8 mouse cellular contexts compared by ENCODE assay signal in the genomic region with DNA sequence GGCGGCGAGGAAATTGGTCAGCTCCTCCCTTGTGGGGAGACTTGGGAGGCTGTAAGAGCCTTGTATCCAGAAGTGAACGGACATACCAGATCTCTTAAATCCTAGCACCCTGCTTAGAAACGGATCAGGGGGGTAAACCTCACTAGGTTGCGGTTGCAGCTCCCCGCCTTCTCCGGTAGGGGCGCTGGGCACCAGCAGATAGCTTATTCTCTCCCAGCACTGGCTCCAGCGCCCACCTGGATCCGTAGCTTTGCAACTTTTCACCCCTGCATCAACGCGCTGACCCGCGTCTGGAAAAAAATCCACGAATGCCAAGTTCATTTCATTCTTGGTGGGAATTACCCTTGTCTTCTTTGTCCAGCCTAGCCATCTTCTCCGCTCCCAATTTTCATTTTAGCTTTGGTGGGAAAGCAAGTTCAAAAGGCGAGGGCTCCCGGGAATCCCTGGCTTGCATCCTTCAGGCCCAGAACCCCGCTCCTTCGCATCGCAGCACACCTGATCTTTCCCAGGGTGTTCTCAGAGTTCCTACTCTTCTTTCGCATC. TPM values are rescaled to one million over a fixed set of nuclear protein-coding genes. Genes with fewer than 3 reads are reported as not detected.
DNase-seq lines count a peak whose midpoint lies in the region; ATAC-seq lines count a peak whose summit lies in the region.

No protein-coding gene starts in this region.

- peak overlapping the region; percentile 60 for H3K4me3 ChIP-seq in heart, embryonic 13.5 days
- peak overlapping the region; percentile 59 for H3K4me3 ChIP-seq in kidney, embryonic 16.5 days (ENCODE audit: low read length)
- peak overlapping the region; percentile 52 for H3K4me3 ChIP-seq in limb, embryonic 15.5 days

- peak overlapping the region; percentile 95 for H3K4me2 ChIP-seq in heart, embryonic 13.5 days
- H3K4me2 ChIP-seq in kidney, embryonic 16.5 days (replicated peaks; ENCODE audit: low read depth, low read length), result peak overlapping the region; percentile 97
- peak overlapping the region; percentile 98 for H3K4me2 ChIP-seq in limb, embryonic 15.5 days

- peak; percentile 21 for DNase-seq in cerebellum, adult 8-10 months
- no peak for DNase-seq in cerebellum, adult 9-10 months
- DNase-seq in embryo, embryonic 11 days, result peak; percentile 85
- DNase-seq in ovary, postnatal 14 days (ENCODE audit: low spot score), result peak; percentile 46

- ATAC-seq in heart, embryonic 13.5 days (ENCODE audit: extremely low read depth, insufficient number of reproducible peaks, low FRiP score, low TSS enrichment), result no peak
- ATAC-seq in kidney, embryonic 16.5 days (ENCODE audit: low FRiP score, low TSS enrichment), result no peak; the same call in 1 of the 2 replicates
- ATAC-seq in limb, embryonic 15.5 days (ENCODE audit: insufficient number of reproducible peaks, low FRiP score, low TSS enrichment, low read depth), result no peak
- no peak for ATAC-seq in erythroid progenitor cell, adult 5-6 weeks (replicated peaks; ENCODE audit: low FRiP score, poor library complexity, severe bottlenecking)

- peaks cover 62% of the 10 kb centered on the region for H3K27me3 ChIP-seq in heart, embryonic 13.5 days (replicated peaks)
- peaks cover 49% of the 10 kb centered on the region for H3K27me3 ChIP-seq in kidney, embryonic 16.5 days (ENCODE audit: insufficient read depth, low read length)
- H3K27me3 ChIP-seq in limb, embryonic 15.5 days, result peaks cover 40% of the 10 kb centered on the region

- no peaks in the 10 kb centered on the region for H3K9me3 ChIP-seq in heart, embryonic 13.5 days
- H3K9me3 ChIP-seq in kidney, embryonic 16.5 days (ENCODE audit: low read length), result peaks cover 5% of the 10 kb centered on the region; the same call in 1 of the 2 replicates
- H3K9me3 ChIP-seq in limb, embryonic 15.5 days, result no peaks in the 10 kb centered on the region

- 3% methylated on average over 21 of the region's 22 CpGs for WGBS in heart, embryonic 13.5 days
- WGBS in kidney, embryonic 16.5 days, result 1% methylated on average over 22 of the region's 22 CpGs
- 2% methylated on average over 22 of the region's 22 CpGs for WGBS in limb, embryonic 15.5 days

- no peak overlapping the region for H3K9ac ChIP-seq in heart, embryonic 13.5 days
- no peak overlapping the region for H3K9ac ChIP-seq in kidney, embryonic 16.5 days (replicated peaks; ENCODE audit: low read length)
- no peak overlapping the region for H3K9ac ChIP-seq in limb, embryonic 15.5 days

- H3K27ac ChIP-seq in heart, embryonic 13.5 days (replicated peaks), result no peak overlapping the region
- H3K27ac ChIP-seq in kidney, embryonic 16.5 days (ENCODE audit: low read length), result no peak overlapping the region
- H3K27ac ChIP-seq in limb, embryonic 15.5 days, result no peak overlapping the region

- H3K36me3 ChIP-seq in heart, embryonic 13.5 days, result no peaks in the 10 kb centered on the region
- H3K36me3 ChIP-seq in kidney, embryonic 16.5 days (ENCODE audit: insufficient read depth, low read length), result no peaks in the 10 kb centered on the region
- H3K36me3 ChIP-seq in limb, embryonic 15.5 days, result no peaks in the 10 kb centered on the region

- H3K4me1 ChIP-seq in heart, embryonic 13.5 days, result peaks cover 29% of the 10 kb centered on the region
- peaks cover 20% of the 10 kb centered on the region for H3K4me1 ChIP-seq in kidney, embryonic 16.5 days (ENCODE audit: insufficient read depth, low read length)
- peaks cover 32% of the 10 kb centered on the region for H3K4me1 ChIP-seq in limb, embryonic 15.5 days

RNA-seq across cellular contexts. Expression of gene Sorcs3, which starts 1.8 kb away (rescaled TPM):
- polyA plus RNA-seq in heart, embryonic 13.5 days (2015; fragmentation: Nextera tagmentation; extraction: Ambion mirVana), result 0.23 and 0.48 TPM in 2 replicates
- polyA plus RNA-seq in kidney, embryonic 16.5 days (2015; fragmentation: Nextera tagmentation; extraction: Ambion mirVana), result 1.3 and 1.8 TPM in 2 replicates
- 1.5 and 1.9 TPM in 2 replicates for polyA plus RNA-seq in limb, embryonic 15.5 days (2015; fragmentation: Nextera tagmentation; extraction: Ambion mirVana)
- total RNA-seq in erythroid progenitor cell, adult 5-6 weeks (2015; ENCODE audit: low replicate concordance), result not detected in 2 replicates
- total RNA-seq in erythroid progenitor cell, adult 5-6 weeks (2017; ENCODE audit: low replicate concordance), result 0.30 TPM in 1 of 2 replicates, not detected in the other
